Mouse (Mus musculus): Measurements from ENCODE around the gene Stxbp2. TPM values are rescaled to one million over a fixed set of nuclear protein-coding genes. Genes with fewer than 3 reads are reported as not detected.

The Stxbp2 gene
- total and polyA plus RNA-seq, 3 experiments, result 81.1 to 186 (median 117) TPM

DNA sequence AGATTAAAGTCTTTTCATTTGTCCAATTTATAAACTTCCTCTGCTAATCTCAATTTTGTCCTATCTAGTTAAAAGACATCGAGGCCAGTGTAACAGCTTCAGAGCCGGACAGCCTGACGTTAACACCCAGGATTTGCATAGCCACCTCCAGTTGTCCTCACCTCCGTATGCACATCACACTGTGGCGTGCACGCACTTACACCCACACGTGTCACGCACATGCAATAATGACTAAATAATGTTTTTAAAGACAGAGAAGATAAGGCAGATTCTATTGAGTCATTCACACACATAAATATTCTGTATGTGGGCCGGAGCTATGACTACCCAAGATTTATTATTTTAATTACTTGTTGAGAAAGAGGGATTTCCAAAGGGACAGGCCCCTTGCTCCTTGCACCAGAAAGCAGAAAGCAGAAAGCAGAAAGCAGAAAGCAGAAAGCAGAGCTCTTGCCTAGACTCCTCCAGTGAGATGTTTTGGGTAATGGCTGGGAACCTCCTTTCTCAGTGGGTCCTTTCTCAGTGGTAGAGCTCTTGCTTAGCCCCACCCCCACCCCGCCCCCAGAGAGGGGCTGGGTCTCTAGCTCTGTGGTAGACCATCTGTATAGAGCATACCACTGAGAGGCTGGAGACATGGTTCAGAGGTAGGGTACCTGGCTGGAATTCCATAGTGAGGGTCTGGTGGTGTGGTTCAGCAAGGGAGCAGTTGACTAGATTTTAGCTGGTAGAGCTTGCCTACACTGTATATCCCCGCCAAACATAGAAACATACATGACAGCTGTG, 24.2 kb downstream of the Stxbp2 start:
- Histone ChIP-seq H3K9ac (ENCODE audit: control insufficient read depth, low read depth, low read length, poor library complexity, severe bottlenecking) (no peak overlapping the region), H3K36me3 (ENCODE audit: control insufficient read depth in 1 of 2, insufficient read depth in 2 of 2, low read length in 2 of 2) (no peaks in the 10 kb centered on the region), H3K9me3 (replicated peaks; ENCODE audit: insufficient read depth, low read length) (no peaks in the 10 kb centered on the region), H3K4me1 (ENCODE audit: control insufficient read depth in 1 of 2, insufficient read depth in 2 of 2, low read length in 2 of 2) (no peaks in the 10 kb centered on the region), H3K4me3 (ENCODE audit: control insufficient read depth in 1 of 2, insufficient read depth in 1 of 2, low read depth in 2 of 2, low read length in 2 of 2) (no peak overlapping the region), H3K79me2 (ENCODE audit: control insufficient read depth, insufficient read depth, low read length, poor library complexity) (no peaks in the 10 kb centered on the region), H3K27ac (ENCODE audit: control insufficient read depth, low read depth, low read length) (no peak overlapping the region), H3K27me3 (ENCODE audit: control insufficient read depth in 1 of 2, insufficient read depth in 2 of 2, low read length in 2 of 2) (no peaks in the 10 kb centered on the region; a peak in 1 of 4 replicates)
- TF ChIP-seq HCFC1 (IDR thresholded peaks at IDR 0.05; ENCODE audit: low read depth, low read length) (no peak), RCOR1 (IDR thresholded peaks at IDR 0.05; ENCODE audit: low read depth, low read length) (no peak), USF2 (IDR thresholded peaks at IDR 0.05; ENCODE audit: borderline replicate concordance in 1 of 2, insufficient read depth in 1 of 2, low read depth in 1 of 2, low read length in 2 of 2) (no peak), GATA1 (IDR thresholded peaks at IDR 0.05; ENCODE audit: low read depth, low read length) (no peak), E2F4 (IDR thresholded peaks at IDR 0.05; ENCODE audit: borderline replicate concordance, low read depth, low read length) (no peak), ZC3H11A (IDR thresholded peaks at IDR 0.05; ENCODE audit: low read depth, low read length) (no peak), ZNF384 (IDR thresholded peaks at IDR 0.05; ENCODE audit: low read depth, low read length) (no peak), JUND (IDR thresholded peaks at IDR 0.05; ENCODE audit: low read depth, low read length) (no peak), SIN3A (IDR thresholded peaks at IDR 0.05; ENCODE audit: low read length) (no peak), ZMIZ1 (IDR thresholded peaks at IDR 0.05; ENCODE audit: low read depth, low read length) (no peak), UBTF (IDR thresholded peaks at IDR 0.05; ENCODE audit: borderline replicate concordance, insufficient read depth, low read depth, low read length) (no peak), CTCF (IDR thresholded peaks at IDR 0.05 in 2 of 3, conservative IDR thresholded peaks at IDR 0.05 in 1 of 3; ENCODE audit: control insufficient read depth in 1 of 3, insufficient read depth in 1 of 3, low read depth in 2 of 3, low read length in 3 of 3, poor library complexity in 1 of 3, severe bottlenecking in 1 of 3) (no peak)
- DNase-seq (ENCODE audit: low read depth, low spot score), result no peak

DNA sequence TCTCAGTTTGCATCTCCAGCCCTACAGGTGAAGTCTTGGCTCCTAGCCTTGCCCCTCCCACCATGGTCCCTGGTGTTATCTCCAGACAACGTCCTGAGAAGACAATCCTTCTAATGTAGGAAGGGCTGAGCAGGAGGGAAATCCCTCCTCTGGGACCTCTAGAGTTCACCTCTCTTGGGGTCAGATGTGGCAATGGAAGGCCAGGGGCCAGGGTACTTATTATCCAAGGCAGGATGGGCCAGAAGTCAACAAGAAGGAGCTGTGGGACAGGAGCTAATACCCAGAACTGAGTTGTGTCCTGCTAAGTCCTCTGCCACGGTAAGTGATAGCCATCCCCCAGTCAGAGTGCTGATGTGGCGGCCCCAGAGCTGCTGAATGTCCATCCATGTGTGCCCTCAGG, 24.8 kb downstream of the Stxbp2 start, which contains the start of gene Retn:
Gene Retn, plus strand, starts transcription at position 245 of the 400 bp plus-strand sequence.
- no peaks in the 10 kb centered on the region for H3K79me2 ChIP-seq (ENCODE audit: control insufficient read depth, insufficient read depth, low read length, poor library complexity)
- H3K9me3 ChIP-seq (replicated peaks; ENCODE audit: insufficient read depth, low read length), result no peaks in the 10 kb centered on the region
- DNase-seq (ENCODE audit: low read depth, low spot score), result no peak
- H3K9ac ChIP-seq (ENCODE audit: control insufficient read depth, low read depth, low read length, poor library complexity, severe bottlenecking), result no peak within 1 kb of the TSS
- H3K4me3 ChIP-seq (ENCODE audit: control insufficient read depth in 1 of 2, insufficient read depth in 1 of 2, low read depth in 2 of 2, low read length in 2 of 2), result no peak within 1 kb of the TSS
- no peak within 1 kb of the TSS for H3K27ac ChIP-seq (ENCODE audit: control insufficient read depth, low read depth, low read length)
- TF ChIP-seq ZC3H11A (IDR thresholded peaks at IDR 0.05; ENCODE audit: low read depth, low read length), result no peak
- TF ChIP-seq TCF12 (IDR thresholded peaks at IDR 0.05; ENCODE audit: low read depth, low read length), result no peak
- no peak for TF ChIP-seq MYC (IDR thresholded peaks at IDR 0.05; ENCODE audit: low read depth, low read length)
- H3K27me3 ChIP-seq (ENCODE audit: control insufficient read depth in 1 of 2, insufficient read depth in 2 of 2, low read length in 2 of 2), result no peaks in the 10 kb centered on the region; a peak in 1 of 4 replicates
- H3K4me1 ChIP-seq (ENCODE audit: control insufficient read depth in 1 of 2, insufficient read depth in 2 of 2, low read length in 2 of 2), result no peaks in the 10 kb centered on the region
- no peaks in the 10 kb centered on the region for H3K36me3 ChIP-seq (ENCODE audit: control insufficient read depth in 1 of 2, insufficient read depth in 2 of 2, low read length in 2 of 2)
